Mouse (Mus musculus) ZHBTc4 (cell line): ENCODE measurements around the gene Plin2.

Source experiments
- DNase-seq: peaks from one replicate; pipeline ENCODE4 v3.0.0-alpha.2; 2011; ENCODE audit warnings: low read depth, low spot score

Gene Plin2

GRCm38 (mm10) chr4:86669780-86670201 is at the start of gene Plin2:
TSS of gene Plin2 (minus strand) at chr4:86670060.
- DNase-seq, result peak; percentile 53

GRCm38 (mm10) chr4:86718878-86719577 is 49.2 kb upstream of the Plin2 start:
- DNase-seq, result no peak

GRCm38 (mm10) chr4:86717176-86717575 is 47.3 kb upstream of the Plin2 start:
- DNase-seq, result no peak

- no peak for DNase-seq
Observed at GRCm38 (mm10) chr4:86715341-86715740, 45.5 kb upstream of the Plin2 start.

GRCm38 (mm10) chr4:86713518-86713917 is 43.7 kb upstream of the Plin2 start:
- peak; percentile 40 for DNase-seq

- DNase-seq, result no peak
Observed at GRCm38 (mm10) chr4:86712751-86713195, 42.9 kb upstream of the Plin2 start.

- DNase-seq, result peak; percentile 61
Observed at GRCm38 (mm10) chr4:86710666-86711215, 40.9 kb upstream of the Plin2 start.

- peak; percentile 80 for DNase-seq
Observed at GRCm38 (mm10) chr4:86710034-86710650, 40.3 kb upstream of the Plin2 start.

GRCm38 (mm10) chr4:86708801-86709200 is 38.9 kb upstream of the Plin2 start:
- DNase-seq, result no peak

- DNase-seq, result no peak
Observed at GRCm38 (mm10) chr4:86699161-86699865, 29.5 kb upstream of the Plin2 start.

GRCm38 (mm10) chr4:86696890-86697289 is 27.0 kb upstream of the Plin2 start:
- peak; percentile 80 for DNase-seq

GRCm38 (mm10) chr4:86695081-86695480 is 25.2 kb upstream of the Plin2 start:
- DNase-seq, result peak; percentile 90

- no peak for DNase-seq
Observed at GRCm38 (mm10) chr4:86692931-86693330, 23.1 kb upstream of the Plin2 start.

- DNase-seq, result no peak
Observed at GRCm38 (mm10) chr4:86691290-86691689, 21.4 kb upstream of the Plin2 start.

- no peak for DNase-seq
Observed at GRCm38 (mm10) chr4:86690768-86691167, 20.9 kb upstream of the Plin2 start.

- no peak for DNase-seq
Observed at GRCm38 (mm10) chr4:86690194-86690593, 20.3 kb upstream of the Plin2 start.

GRCm38 (mm10) chr4:86689056-86689735 is 19.3 kb upstream of the Plin2 start:
- DNase-seq, result no peak

- no peak for DNase-seq
Observed at GRCm38 (mm10) chr4:86686564-86686963, 16.7 kb upstream of the Plin2 start.

GRCm38 (mm10) chr4:86686009-86686366 is 16.1 kb upstream of the Plin2 start:
- DNase-seq, result no peak

- DNase-seq, result no peak
Observed at GRCm38 (mm10) chr4:86685231-86686008, 15.6 kb upstream of the Plin2 start.

- DNase-seq, result no peak
Observed at GRCm38 (mm10) chr4:86684806-86685205, 14.9 kb upstream of the Plin2 start.
